ENCODE assay signal across 9 mouse cellular contexts in the genomic region with DNA sequence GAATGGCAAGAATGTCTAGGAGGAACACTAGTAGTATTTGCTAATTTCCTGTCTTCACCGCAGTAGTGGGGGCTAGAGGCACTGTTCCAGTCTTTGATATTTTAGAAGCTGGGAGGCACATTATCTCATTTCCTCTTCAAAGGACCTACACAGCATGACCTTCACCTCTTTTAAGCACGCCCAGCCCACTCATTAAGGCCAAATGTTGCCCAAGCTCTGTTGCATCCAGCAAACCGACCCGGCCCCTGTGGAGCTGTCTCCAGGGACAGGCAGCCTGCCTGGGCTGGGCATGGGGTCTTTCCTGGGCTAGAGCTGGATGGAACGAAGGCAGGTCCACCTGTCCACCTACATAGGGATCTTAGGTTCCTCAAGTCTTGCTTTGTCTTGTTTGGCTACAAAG. TPM values are rescaled to one million over a fixed set of nuclear protein-coding genes. Genes with fewer than 3 reads are reported as not detected.
DNase-seq lines count a peak whose midpoint lies in the region; ATAC-seq and TF ChIP-seq lines count a peak whose summit lies in the region.
"Had no signal": no experiment of that assay in that cellular context is flagged by ENCODE, and none has a peak within 500 bp of the region (broad histone marks: within the 10 kb centered on the region; RNA-seq: fewer than 3 reads in every experiment).

No protein-coding gene starts in this region.

- H3K27me3 ChIP-seq in lung, embryonic 16.5 days (ENCODE audit: control insufficient read depth, insufficient read depth, low read depth, low read length) = no peaks in the 10 kb centered on the region
- H3K27me3 ChIP-seq in intestine, embryonic 16.5 days (replicated peaks; ENCODE audit: control insufficient read depth, insufficient read depth, low read length) = no peaks in the 10 kb centered on the region
- no peaks in the 10 kb centered on the region for H3K27me3 ChIP-seq in stomach, embryonic 15.5 days (replicated peaks)
- no peaks in the 10 kb centered on the region for H3K27me3 ChIP-seq in forebrain, embryonic 14.5 days (replicated peaks; ENCODE audit: control insufficient read depth, insufficient read depth, low read length)

- H3K9me3 ChIP-seq in lung, embryonic 16.5 days (ENCODE audit: control insufficient read depth, low read length) = no peaks in the 10 kb centered on the region
- no peaks in the 10 kb centered on the region for H3K9me3 ChIP-seq in intestine, embryonic 16.5 days (ENCODE audit: control insufficient read depth, low read length)
- H3K9me3 ChIP-seq in stomach, embryonic 15.5 days = no peaks in the 10 kb centered on the region
- no peaks in the 10 kb centered on the region for H3K9me3 ChIP-seq in forebrain, embryonic 14.5 days (replicated peaks; ENCODE audit: control insufficient read depth, low read length)

- no peak overlapping the region for H3K4me3 ChIP-seq in lung, embryonic 16.5 days (ENCODE audit: low read length)
- no peak overlapping the region for H3K4me3 ChIP-seq in lung, adult 2 months (replicated peaks; ENCODE audit: extremely low read depth, low read depth, low read length)
- H3K4me3 ChIP-seq in intestine, embryonic 16.5 days (ENCODE audit: low read length) = no peak overlapping the region
- no peak overlapping the region for H3K4me3 ChIP-seq in stomach, embryonic 15.5 days (replicated peaks)
- no peak overlapping the region for H3K4me3 ChIP-seq in forebrain, embryonic 14.5 days (ENCODE audit: low read depth, low read length)

- no peak for TF ChIP-seq CTCF in lung, adult 2 months (IDR thresholded peaks at IDR 0.05; ENCODE audit: insufficient read depth, low read length)

- ATAC-seq in lung, embryonic 16.5 days (ENCODE audit: low read depth) = 0 out of 2 replicates have a peak, but pooled peaks have one; percentile 24
- peak; percentile 14 for ATAC-seq in intestine, embryonic 16.5 days
- no peak for ATAC-seq in stomach, embryonic 15.5 days (ENCODE audit: insufficient read depth, low FRiP score, low read depth)
- no peak for ATAC-seq in forebrain, embryonic 14.5 days

- no peak overlapping the region for H3K4me2 ChIP-seq in lung, embryonic 16.5 days (ENCODE audit: low read depth, low read length)
- no peak overlapping the region for H3K4me2 ChIP-seq in intestine, embryonic 16.5 days (ENCODE audit: low read depth, low read length)
- H3K4me2 ChIP-seq in stomach, embryonic 15.5 days = no peak overlapping the region
- H3K4me2 ChIP-seq in forebrain, embryonic 14.5 days (ENCODE audit: low read length) = no peak overlapping the region

- peaks cover 31% of the 10 kb centered on the region for H3K4me1 ChIP-seq in lung, embryonic 16.5 days (replicated peaks; ENCODE audit: control insufficient read depth, insufficient read depth, low read length)
- H3K4me1 ChIP-seq in lung, adult 2 months (ENCODE audit: control insufficient read depth, insufficient read depth, low read length) = no peaks in the 10 kb centered on the region; the same call in none of the 2 replicates
- peaks cover 40% of the 10 kb centered on the region for H3K4me1 ChIP-seq in intestine, embryonic 16.5 days (ENCODE audit: control insufficient read depth, insufficient read depth, low read length)
- H3K4me1 ChIP-seq in stomach, embryonic 15.5 days = peaks cover 2% of the 10 kb centered on the region; the same call in 1 of the 2 replicates
- H3K4me1 ChIP-seq in forebrain, embryonic 14.5 days (ENCODE audit: control insufficient read depth, insufficient read depth, low read length) = no peaks in the 10 kb centered on the region

- H3K27ac ChIP-seq in lung, embryonic 16.5 days (ENCODE audit: low read length) = peak overlapping the region; percentile 59; the same call in 1 of the 2 replicates
- H3K27ac ChIP-seq in intestine, embryonic 16.5 days (ENCODE audit: low read length) = peak overlapping the region; percentile 61
- H3K27ac ChIP-seq in stomach, embryonic 15.5 days = peak overlapping the region; percentile 38
- no peak overlapping the region for H3K27ac ChIP-seq in forebrain, embryonic 14.5 days (ENCODE audit: low read depth, low read length)

- TF ChIP-seq POLR2A in lung, adult 2 months (IDR thresholded peaks at IDR 0.05; ENCODE audit: borderline replicate concordance, extremely low read depth, low read depth, low read length) = no peak

- no peaks in the 10 kb centered on the region for H3K36me3 ChIP-seq in lung, embryonic 16.5 days (ENCODE audit: control insufficient read depth, insufficient read depth, low read length)
- no peaks in the 10 kb centered on the region for H3K36me3 ChIP-seq in intestine, embryonic 16.5 days (ENCODE audit: control insufficient read depth, insufficient read depth, low read length)
- no peaks in the 10 kb centered on the region for H3K36me3 ChIP-seq in stomach, embryonic 15.5 days
- no peaks in the 10 kb centered on the region for H3K36me3 ChIP-seq in forebrain, embryonic 14.5 days (ENCODE audit: control insufficient read depth, insufficient read depth, low read length)

- H3K9ac ChIP-seq in lung, embryonic 16.5 days (ENCODE audit: low read length) = no peak overlapping the region
- H3K9ac ChIP-seq in intestine, embryonic 16.5 days (ENCODE audit: low read depth, low read length) = no peak overlapping the region
- H3K9ac ChIP-seq in stomach, embryonic 15.5 days = no peak overlapping the region
- H3K9ac ChIP-seq in forebrain, embryonic 14.5 days (ENCODE audit: low read length) = no peak overlapping the region

- DNase-seq in adrenal gland, adult (ENCODE audit: inconsistent age in 2 of 2, low spot score in 1 of 2) = peak; percentile 61 to 79
- DNase-seq in adrenal gland, adult 18-20 months (ENCODE audit: low spot score in 2 of 2) = no peak
- no peak for DNase-seq in lung, adult 2 months
- DNase-seq in frontal cortex, postnatal 36 days (ENCODE audit: low spot score in 2 of 2) = no peak
- no peak for DNase-seq in forebrain, embryonic 14.5 days (ENCODE audit: low spot score)
- DNase-seq: right cerebral cortex, postnatal 4 days had no signal

- WGBS in lung, embryonic 16.5 days = 12% methylated on average over 5 of the region's 5 CpGs
- 15% methylated on average over 5 of the region's 5 CpGs for WGBS in lung, adult 2 months
- 26% methylated on average over 5 of the region's 5 CpGs for WGBS in intestine, embryonic 16.5 days
- WGBS in stomach, embryonic 15.5 days = 22% methylated on average over 5 of the region's 5 CpGs
- 33% methylated on average over 5 of the region's 5 CpGs for WGBS in forebrain, embryonic 14.5 days

RNA-seq across cellular contexts. Expression of a gene that starts 44.6 kb away (rescaled TPM):
- total RNA-seq in adrenal gland, adult 18-20 months (2021) = 10 to 100 TPM in 1 of 2 experiments, 1 to 10 TPM in 1; 8.9 to 20.1 TPM
- polyA plus RNA-seq in lung, embryonic 16.5 days (2015; fragmentation: Nextera tagmentation; extraction: Ambion mirVana) = 12.2 and 12.3 TPM in 2 replicates
- polyA plus RNA-seq in lung, adult 2 months (2012; rRNA removed) = 20.4 and 22.6 TPM in 2 replicates
- 32.0 and 37.2 TPM in 2 replicates for polyA plus RNA-seq in intestine, embryonic 16.5 days (2015; fragmentation: Nextera tagmentation; extraction: Ambion mirVana)
- 20.1 and 22.8 TPM in 2 replicates for polyA plus RNA-seq in stomach, embryonic 15.5 days (2015; fragmentation: Nextera tagmentation; extraction: Ambion mirVana)
- 0.81 and 1.1 TPM in 2 replicates for polyA plus RNA-seq in forebrain, embryonic 14.5 days (2014; fragmentation: Nextera tagmentation; extraction: Ambion mirVana)

Comparison
In these comparisons a context has a peak if more than half of its experiments do, and no peak if none do; other contexts are left out.
1. DNase-seq: peak in adrenal gland, adult (2 of 2); none in adrenal gland, adult 18-20 months (0 of 2), lung, adult 2 months (single experiment), frontal cortex, postnatal 36 days (0 of 2) and forebrain, embryonic 14.5 days (single experiment).
2. ATAC-seq: peak in lung, embryonic 16.5 days (single experiment) and intestine, embryonic 16.5 days (single experiment); none in stomach, embryonic 15.5 days (single experiment) and forebrain, embryonic 14.5 days (single experiment).